Mouse (Mus musculus): ENCODE measurements around the gene Gltpd2. TPM values are rescaled to one million over a fixed set of nuclear protein-coding genes. Genes with fewer than 3 reads are reported as not detected.
"Not testable (repeated sequence)": the region's sequence is repeated elsewhere in the genome, so short reads cannot be mapped to it uniquely, and the experiment has no call there.

The Gltpd2 gene
- polyA plus RNA-seq, 1 experiment, result 0.34 TPM

DNA sequence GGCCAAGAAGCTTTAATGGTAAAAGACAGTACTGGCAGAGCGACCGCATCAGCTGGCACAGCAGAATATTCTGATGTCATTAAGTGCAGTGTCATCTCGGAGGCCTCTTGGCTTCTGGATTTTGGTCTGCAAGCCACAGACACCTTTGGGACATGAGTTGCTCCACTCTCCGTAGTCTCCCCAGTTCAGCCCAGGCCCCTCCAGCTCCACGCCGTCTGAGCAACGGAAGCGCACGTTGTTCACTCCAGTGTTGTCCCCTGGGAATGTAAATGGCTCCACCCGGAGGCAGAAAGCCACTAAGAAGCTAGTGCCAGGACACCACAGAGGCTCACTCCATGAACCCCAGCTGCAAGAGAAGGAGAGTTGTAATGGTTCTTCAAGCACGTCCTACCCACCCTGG is 5.5 kb upstream of the Gltpd2 start:
- DNase-seq, result no peak
- TF ChIP-seq CTCF (IDR thresholded peaks at IDR 0.05; ENCODE audit: insufficient read depth, low read length) (no peak), POLR2A (IDR thresholded peaks at IDR 0.05; ENCODE audit: borderline replicate concordance, extremely low read depth, low read depth, low read length) (no peak)
- H3K4me1 ChIP-seq (ENCODE audit: control insufficient read depth, insufficient read depth, low read length), result no peaks in the 10 kb centered on the region
- WGBS, result 46% methylated on average over 11 of the region's 11 CpGs
- no peak overlapping the region for H3K4me3 ChIP-seq (replicated peaks; ENCODE audit: extremely low read depth, low read depth, low read length)

DNA sequence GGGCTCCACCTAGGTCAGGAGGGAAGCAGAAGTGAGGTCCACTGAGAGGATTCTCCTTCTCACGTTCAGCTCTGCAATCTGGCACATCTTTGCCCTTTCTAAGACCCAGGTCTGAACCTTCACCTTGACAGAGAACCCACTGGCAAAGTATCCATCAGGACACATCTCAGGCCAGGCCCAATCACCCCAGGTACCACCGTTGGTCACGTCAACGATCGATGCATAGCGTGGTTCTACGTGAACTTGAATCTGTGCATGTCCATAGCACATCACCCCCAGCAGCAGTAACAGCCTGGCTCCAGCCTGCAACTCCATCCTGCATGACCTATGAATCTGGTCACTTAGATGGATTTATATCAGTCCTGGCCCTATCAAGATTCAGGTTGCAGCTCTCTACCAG is 4.7 kb upstream of the Gltpd2 start, which contains the start of gene Vmo1:
Vmo1 (minus strand) TSS at position 329 of the 400 bp plus-strand sequence.
- no peak for DNase-seq
- H3K4me1 ChIP-seq (ENCODE audit: control insufficient read depth, insufficient read depth, low read length), result no peaks in the 10 kb centered on the region
- TF ChIP-seq CTCF (IDR thresholded peaks at IDR 0.05; ENCODE audit: insufficient read depth, low read length), result no peak
- TF ChIP-seq POLR2A (IDR thresholded peaks at IDR 0.05; ENCODE audit: borderline replicate concordance, extremely low read depth, low read depth, low read length), result no peak
- WGBS, result 87% methylated on average over 7 of the region's 7 CpGs
- no peak within 1 kb of the TSS for H3K4me3 ChIP-seq (replicated peaks; ENCODE audit: extremely low read depth, low read depth, low read length)

DNA sequence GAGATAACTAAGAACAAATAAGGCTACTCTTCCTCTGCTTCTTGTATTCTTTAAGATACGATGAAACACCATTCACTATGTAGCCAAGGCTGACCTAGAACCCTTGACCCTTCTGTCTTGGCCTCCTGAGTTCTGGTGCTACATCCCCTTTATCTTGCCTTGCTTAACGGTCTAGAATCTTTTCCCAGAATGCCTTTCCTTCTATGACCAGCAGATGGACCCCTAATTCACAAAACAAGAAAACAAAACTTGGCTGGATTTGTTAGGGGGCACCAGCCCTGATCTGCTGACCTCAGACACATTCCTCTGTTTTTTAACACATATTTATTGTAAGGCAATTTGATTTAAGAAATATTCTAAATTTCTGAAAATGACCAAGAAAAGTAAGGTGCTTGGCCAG is 2.6 kb upstream of the Gltpd2 start:
- DNase-seq, result no peak
- WGBS, result 18% methylated on average over 2 of the region's 2 CpGs
- TF ChIP-seq POLR2A (IDR thresholded peaks at IDR 0.05; ENCODE audit: borderline replicate concordance, extremely low read depth, low read depth, low read length), result no peak
- TF ChIP-seq CTCF (IDR thresholded peaks at IDR 0.05; ENCODE audit: insufficient read depth, low read length), result no peak
- Histone ChIP-seq H3K4me3 (replicated peaks; ENCODE audit: extremely low read depth, low read depth, low read length) (no peak overlapping the region), H3K4me1 (ENCODE audit: control insufficient read depth, insufficient read depth, low read length) (no peaks in the 10 kb centered on the region)

DNA sequence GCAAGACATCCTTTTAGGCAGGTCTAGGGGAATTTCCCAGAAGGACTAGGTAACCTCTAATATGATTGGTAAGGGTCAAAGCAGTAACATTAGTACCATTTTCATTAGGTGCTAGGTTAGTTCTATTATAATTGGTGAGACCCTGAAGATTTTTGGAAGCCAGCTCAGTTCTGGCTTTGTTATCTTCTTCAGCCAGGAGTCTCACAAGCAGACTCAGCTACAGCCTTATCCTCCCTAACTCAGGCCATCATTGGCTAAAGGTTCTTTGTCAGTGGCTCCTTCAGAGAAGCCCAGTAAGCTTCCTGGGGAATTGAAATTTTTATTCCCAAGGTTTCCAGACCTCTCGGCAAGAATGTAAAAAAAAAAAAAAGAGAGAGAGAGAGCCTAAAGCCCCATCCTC is 560 bp upstream of the Gltpd2 start:
- 72% methylated on average over 1 of the region's 1 CpGs for WGBS
- no peak for DNase-seq
- Histone ChIP-seq H3K4me1 (ENCODE audit: control insufficient read depth, insufficient read depth, low read length) (no peaks in the 10 kb centered on the region), H3K4me3 (replicated peaks; ENCODE audit: extremely low read depth, low read depth, low read length) (no peak overlapping the region)
- no peak for TF ChIP-seq POLR2A (IDR thresholded peaks at IDR 0.05; ENCODE audit: borderline replicate concordance, extremely low read depth, low read depth, low read length)

DNA sequence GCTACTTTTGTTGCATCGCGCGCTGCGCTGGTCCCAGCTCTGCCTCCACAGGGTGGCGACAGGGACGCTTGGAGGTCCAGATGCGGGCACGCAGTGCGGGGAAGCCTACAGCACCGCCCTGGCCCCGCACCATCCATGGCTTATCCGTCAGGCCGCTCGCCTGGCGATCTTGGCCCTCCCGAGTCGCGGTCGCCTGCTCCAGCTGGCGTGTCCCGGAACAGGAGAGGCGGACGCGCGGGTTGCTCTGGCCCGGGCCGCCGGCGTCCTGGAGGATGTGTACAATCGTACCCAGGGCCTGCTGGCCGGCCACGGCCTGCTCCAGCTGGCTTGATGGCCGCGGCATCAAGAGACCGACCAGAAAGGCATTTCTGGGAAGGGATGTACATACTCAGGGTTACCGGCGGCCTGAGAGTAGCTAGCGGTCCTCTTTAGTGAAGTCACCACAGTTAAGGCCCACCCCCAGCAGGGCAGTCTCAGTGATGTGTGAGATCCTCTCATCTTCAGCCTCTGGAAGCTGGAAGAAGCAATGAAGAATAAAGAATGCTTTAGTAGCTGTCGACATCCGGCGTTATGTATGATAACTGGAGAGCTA is 1.3 kb downstream of the Gltpd2 start:
- Histone ChIP-seq H3K4me3 (replicated peaks; ENCODE audit: extremely low read depth, low read depth, low read length) (peak overlapping the region; percentile 52), H3K4me1 (ENCODE audit: control insufficient read depth, insufficient read depth, low read length) (peaks cover 2% of the 10 kb centered on the region; the same call in 1 of the 2 replicates)
- TF ChIP-seq CTCF (IDR thresholded peaks at IDR 0.05; ENCODE audit: insufficient read depth, low read length) (no peak), POLR2A (IDR thresholded peaks at IDR 0.05; ENCODE audit: borderline replicate concordance, extremely low read depth, low read depth, low read length) (peak; percentile 16; the same call in 1 of the 2 replicates)
- peak; percentile 34 for DNase-seq
- 18% methylated on average over 41 of the region's 41 CpGs for WGBS

DNA sequence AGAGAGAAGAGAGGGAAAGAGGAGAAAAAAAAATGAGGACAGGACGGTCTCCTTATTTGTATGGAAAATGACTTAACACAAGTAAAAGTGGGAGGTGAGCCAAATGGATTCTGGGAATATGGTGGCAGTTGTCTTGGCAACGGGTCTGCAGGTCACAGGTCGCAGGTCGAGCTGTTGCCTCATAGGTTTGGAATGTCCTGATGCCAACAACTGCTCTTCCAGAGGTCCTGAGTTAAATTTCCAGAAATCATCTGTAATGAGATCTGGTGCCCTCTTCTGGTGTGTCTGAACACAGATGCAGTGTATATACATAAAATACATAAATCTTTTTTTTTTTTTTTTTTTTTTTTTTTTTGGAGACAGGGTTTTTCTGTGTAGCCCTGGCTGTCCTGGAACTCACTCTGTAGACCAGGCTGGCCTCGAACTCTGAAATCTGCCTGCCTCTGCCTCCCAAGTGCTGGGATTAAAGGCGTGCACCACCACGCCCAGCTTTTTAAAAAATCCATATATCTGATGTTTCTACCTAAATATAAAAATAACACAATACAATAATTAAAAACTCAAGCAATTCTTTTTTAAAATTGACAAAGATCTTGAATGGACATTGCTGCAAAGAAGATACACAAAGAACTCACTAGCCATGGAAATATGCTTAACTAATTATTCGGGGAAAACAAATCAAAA is 4.5 kb downstream of the Gltpd2 start:
- H3K4me3 ChIP-seq (replicated peaks; ENCODE audit: extremely low read depth, low read depth, low read length); DNase-seq; H3K4me1 ChIP-seq (ENCODE audit: control insufficient read depth, insufficient read depth, low read length): not testable (repeated sequence)
- WGBS, result 85% methylated on average over 8 of the region's 8 CpGs

DNA sequence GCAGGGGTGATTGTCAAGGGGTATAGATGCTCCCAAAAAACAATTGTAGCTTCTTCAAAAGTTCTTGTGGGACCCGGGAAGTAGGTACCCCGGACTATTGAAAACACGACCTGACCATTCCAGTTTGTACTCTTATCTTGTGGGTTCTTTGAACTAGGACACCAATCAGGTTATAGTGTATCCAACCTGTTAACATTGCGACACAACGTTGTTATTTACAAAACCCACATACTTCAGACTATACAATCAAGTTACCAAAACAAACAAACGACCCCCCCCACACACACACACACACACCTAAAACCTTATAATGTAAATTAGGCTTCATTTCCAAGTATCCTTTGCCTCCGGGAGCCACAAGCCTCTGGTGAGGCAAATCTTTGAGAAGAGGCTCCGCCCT is 5.8 kb downstream of the Gltpd2 start:
- peaks cover 2% of the 10 kb centered on the region; the same call in 1 of the 2 replicates for H3K4me1 ChIP-seq (ENCODE audit: control insufficient read depth, insufficient read depth, low read length)
- H3K4me3 ChIP-seq (replicated peaks; ENCODE audit: extremely low read depth, low read depth, low read length), result peak overlapping the region; percentile 50
- no peak for TF ChIP-seq CTCF (IDR thresholded peaks at IDR 0.05; ENCODE audit: insufficient read depth, low read length)
- no peak for TF ChIP-seq POLR2A (IDR thresholded peaks at IDR 0.05; ENCODE audit: borderline replicate concordance, extremely low read depth, low read depth, low read length)
- WGBS, result 4% methylated on average over 8 of the region's 8 CpGs
- DNase-seq, result no peak

DNA sequence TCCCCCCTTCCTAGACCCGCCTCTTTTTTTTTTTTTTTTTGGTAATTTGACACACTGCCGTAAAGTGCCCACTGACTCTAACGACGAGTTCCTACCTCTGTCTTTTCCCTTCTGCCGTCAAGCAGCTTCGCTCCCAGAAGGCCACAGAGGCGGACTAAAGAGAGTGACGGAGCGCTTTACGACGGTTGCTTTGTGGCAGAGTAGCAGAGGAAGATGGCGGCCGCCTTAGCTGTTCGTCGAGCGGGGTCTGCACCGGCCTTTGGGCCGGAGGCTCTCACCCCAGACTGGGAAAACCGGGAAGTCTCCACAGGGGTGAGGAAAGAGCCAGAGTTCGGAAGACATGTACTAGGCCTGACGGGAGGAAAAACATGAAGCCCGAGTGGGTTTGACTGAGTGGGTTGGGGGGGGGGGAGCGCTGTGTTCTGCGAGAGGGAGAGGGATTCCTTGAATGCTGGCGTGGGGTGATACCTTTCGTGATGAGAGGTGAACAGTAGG is 6.2 kb downstream of the Gltpd2 start, which contains the start of gene Psmb6:
Psmb6 (plus strand) TSS at position 184 of the 495 bp plus-strand sequence.
- WGBS, result under 1% methylated on average over 25 of the region's 26 CpGs

DNA sequence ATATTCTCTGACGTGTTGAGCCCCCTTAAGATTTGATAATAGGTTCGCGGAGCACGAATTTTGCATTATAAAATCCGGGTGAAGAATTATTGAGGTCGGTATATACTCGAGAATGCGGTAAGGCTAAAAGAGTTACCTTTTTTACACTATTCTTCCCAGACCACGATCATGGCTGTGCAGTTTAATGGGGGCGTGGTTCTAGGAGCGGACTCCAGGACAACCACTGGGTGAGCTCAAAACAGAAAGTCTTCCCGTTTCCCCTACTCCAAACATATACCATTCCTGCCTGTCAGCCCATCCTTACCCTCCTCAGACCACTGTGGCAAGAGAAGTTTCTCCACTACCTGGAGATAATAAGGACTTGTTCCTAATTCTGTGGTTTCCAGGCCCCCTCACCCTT is 6.7 kb downstream of the Gltpd2 start:
- no peak for DNase-seq
- peak overlapping the region; percentile 92 for H3K4me3 ChIP-seq (replicated peaks; ENCODE audit: extremely low read depth, low read depth, low read length)
- TF ChIP-seq CTCF (IDR thresholded peaks at IDR 0.05; ENCODE audit: insufficient read depth, low read length), result no peak
- no peak for TF ChIP-seq POLR2A (IDR thresholded peaks at IDR 0.05; ENCODE audit: borderline replicate concordance, extremely low read depth, low read depth, low read length)
- peaks cover 2% of the 10 kb centered on the region; the same call in 1 of the 2 replicates for H3K4me1 ChIP-seq (ENCODE audit: control insufficient read depth, insufficient read depth, low read length)
- WGBS, result 3% methylated on average over 12 of the region's 12 CpGs

More for the DNA sequence above, 6.2 kb downstream of the Gltpd2 start, which contains the start of gene Psmb6:
- Histone ChIP-seq H3K4me1 (ENCODE audit: control insufficient read depth, insufficient read depth, low read length) (peaks cover 2% of the 10 kb centered on the region; the same call in 1 of the 2 replicates), H3K4me3 (replicated peaks; ENCODE audit: extremely low read depth, low read depth, low read length) (peak within 1 kb of the TSS; percentile 92)
- TF ChIP-seq POLR2A (IDR thresholded peaks at IDR 0.05; ENCODE audit: borderline replicate concordance, extremely low read depth, low read depth, low read length), result peak; percentile 85
- TF ChIP-seq CTCF (IDR thresholded peaks at IDR 0.05; ENCODE audit: insufficient read depth, low read length), result no peak
- peak; percentile 85 for DNase-seq

DNA sequence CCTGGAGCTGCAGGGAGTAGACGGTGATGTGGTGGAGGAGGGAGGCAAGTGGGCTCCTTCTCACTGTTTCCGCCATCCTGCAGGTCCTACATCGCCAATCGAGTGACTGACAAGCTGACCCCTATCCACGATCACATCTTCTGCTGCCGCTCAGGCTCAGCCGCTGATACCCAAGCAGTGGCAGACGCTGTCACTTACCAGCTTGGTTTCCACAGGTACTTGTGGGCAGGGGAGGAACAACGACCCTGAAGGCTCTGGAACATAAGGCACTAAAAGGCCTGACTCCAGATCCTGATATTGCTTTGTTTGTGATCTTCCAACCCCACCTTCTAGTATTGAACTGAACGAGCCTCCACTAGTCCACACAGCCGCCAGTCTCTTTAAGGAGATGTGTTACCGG is 7.2 kb downstream of the Gltpd2 start:
- TF ChIP-seq CTCF (IDR thresholded peaks at IDR 0.05; ENCODE audit: insufficient read depth, low read length) (no peak), POLR2A (IDR thresholded peaks at IDR 0.05; ENCODE audit: borderline replicate concordance, extremely low read depth, low read depth, low read length) (no peak)
- 88% methylated on average over 12 of the region's 12 CpGs for WGBS
- Histone ChIP-seq H3K4me3 (replicated peaks; ENCODE audit: extremely low read depth, low read depth, low read length) (no peak overlapping the region), H3K4me1 (ENCODE audit: control insufficient read depth, insufficient read depth, low read length) (peaks cover 2% of the 10 kb centered on the region; the same call in 1 of the 2 replicates)
- DNase-seq, result no peak

All from lung, adult 2 months (tissue).